Mouse (Mus musculus) ES-E14 (cell line): ENCODE data around the gene Trappc10.

ENCODE experiments used
- CHD2 ChIP-seq: IDR thresholded peaks from 2 replicates; pipeline ENCODE4 v1.6.1; 2014; ENCODE audit warnings: mild to moderate bottlenecking, low read depth, low read length, inconsistent platforms
- HCFC1 ChIP-seq: IDR thresholded peaks from 2 replicates; pipeline ENCODE4 v1.6.1; 2012; ENCODE audit warnings: low read length, inconsistent platforms, borderline replicate concordance; ENCODE audit not compliant: insufficient read depth
- MAFK ChIP-seq: IDR thresholded peaks from 2 replicates; pipeline ENCODE4 v1.6.1; 2014; ENCODE audit warnings: mild to moderate bottlenecking, low read depth, low read length, inconsistent platforms; ENCODE audit not compliant: insufficient read depth
- ZNF384 ChIP-seq: IDR thresholded peaks from 2 replicates; pipeline ENCODE4 v1.6.1; 2012; ENCODE audit warnings: low read depth, low read length, inconsistent platforms

DNA sequence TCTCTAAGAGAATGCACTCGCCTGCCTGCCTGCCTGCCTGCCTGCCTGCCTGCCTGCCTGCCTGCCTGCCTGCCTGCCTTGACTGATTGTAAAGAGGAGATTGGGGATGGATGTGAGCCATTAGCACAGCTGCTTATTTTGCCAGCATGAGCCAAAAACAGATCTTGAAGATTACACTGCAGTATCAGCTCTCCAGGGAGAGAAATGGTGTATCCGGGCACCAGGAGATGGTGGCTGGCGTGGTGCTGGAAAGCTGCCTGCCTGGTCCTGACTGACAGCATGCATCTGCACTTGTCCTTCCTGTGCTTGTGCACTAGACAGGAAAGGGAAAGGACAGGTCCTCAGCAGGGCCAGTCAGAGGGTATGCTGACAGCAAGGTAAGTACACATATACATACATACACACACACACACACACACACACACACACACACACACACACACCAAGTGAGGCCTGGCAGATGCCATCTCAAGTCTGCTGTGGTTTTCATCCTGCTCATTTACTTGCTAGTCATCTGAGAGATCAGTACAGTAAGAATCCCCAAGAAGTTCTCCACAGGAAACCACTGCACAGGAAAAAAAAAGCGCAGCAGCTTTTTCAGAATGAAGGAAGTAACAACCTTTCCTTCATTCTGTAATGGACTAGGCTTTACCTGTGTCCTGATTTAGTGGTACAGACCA lies 12.0 kb downstream of the Trappc10 start:
- TF ChIP-seq MAFK (no peak), CHD2 (no peak), ZNF384 (no peak), HCFC1 (no peak)
